10 mouse cellular contexts compared by ENCODE assay signal in genomic region chr3:107750775-107751540, GRCm38 (mm10). TPM values are rescaled to one million over a fixed set of nuclear protein-coding genes. Genes with fewer than 3 reads are reported as not detected.
DNase-seq lines count a peak whose midpoint lies in the region; ATAC-seq and TF ChIP-seq lines count a peak whose summit lies in the region.
"Had no signal": no experiment of that assay in that cellular context is flagged by ENCODE, and none has a peak within 500 bp of the region (broad histone marks: within the 10 kb centered on the region; RNA-seq: fewer than 3 reads in every experiment).

No protein-coding gene starts in this region.

- 0 out of 2 replicates have a peak, but pooled peaks have one; percentile 42 for ATAC-seq in forebrain, embryonic 13.5 days
- ATAC-seq in embryonic facial prominence, embryonic 15.5 days (ENCODE audit: insufficient number of reproducible peaks, low FRiP score, low TSS enrichment, low read depth) = no peak

- TF ChIP-seq CTCF in testis, adult 2 months (IDR thresholded peaks at IDR 0.05; ENCODE audit: control insufficient read depth, insufficient read depth, insufficient replicate concordance, low read depth, low read length) = no peak

- H3K4me3 ChIP-seq in forebrain, embryonic 13.5 days = no peak overlapping the region
- no peak overlapping the region for H3K4me3 ChIP-seq in forebrain, embryonic 10.5 days
- no peak overlapping the region for H3K4me3 ChIP-seq in testis, adult 2 months (ENCODE audit: control insufficient read depth, low read depth, low read length)
- no peak overlapping the region for H3K4me3 ChIP-seq in embryonic facial prominence, embryonic 15.5 days (replicated peaks)
- H3K4me3 ChIP-seq: heart, embryonic 15.5 days had no signal

- H3K27ac ChIP-seq in forebrain, embryonic 13.5 days = peak overlapping the region; percentile 31; the same call in 1 of the 2 replicates
- H3K27ac ChIP-seq in forebrain, embryonic 10.5 days = no peak overlapping the region
- peak overlapping the region; percentile 54 for H3K27ac ChIP-seq in testis, adult 2 months (ENCODE audit: control insufficient read depth, insufficient read depth, low read depth, low read length)
- peak overlapping the region; percentile 44; the same call in 1 of the 2 replicates for H3K27ac ChIP-seq in embryonic facial prominence, embryonic 15.5 days (replicated peaks)
- H3K27ac ChIP-seq: heart, embryonic 15.5 days; macrophage had no signal

- H3K4me1 ChIP-seq in forebrain, embryonic 13.5 days = peaks cover 16% of the 10 kb centered on the region
- H3K4me1 ChIP-seq in forebrain, embryonic 10.5 days = 0 out of 2 replicates have a peak, but pooled peaks cover 4% of the 10 kb centered on the region
- peaks cover 10% of the 10 kb centered on the region for H3K4me1 ChIP-seq in testis, adult 2 months (ENCODE audit: control insufficient read depth, insufficient read depth, low read length)
- peaks cover 9% of the 10 kb centered on the region; the same call in 1 of the 2 replicates for H3K4me1 ChIP-seq in embryonic facial prominence, embryonic 15.5 days
- H3K4me1 ChIP-seq: heart, embryonic 15.5 days had no signal

- H3K36me3 ChIP-seq in forebrain, embryonic 13.5 days (ENCODE audit: poor library complexity, severe bottlenecking) = 0 out of 2 replicates have a peak, but pooled peaks cover 15% of the 10 kb centered on the region
- H3K36me3 ChIP-seq in forebrain, embryonic 10.5 days (replicated peaks) = peaks cover 64% of the 10 kb centered on the region
- no peaks in the 10 kb centered on the region for H3K36me3 ChIP-seq in testis, adult 2 months (ENCODE audit: control insufficient read depth, insufficient read depth, low read length)
- peaks cover 83% of the 10 kb centered on the region for H3K36me3 ChIP-seq in embryonic facial prominence, embryonic 15.5 days

- no peaks in the 10 kb centered on the region for H3K9me3 ChIP-seq in forebrain, embryonic 13.5 days (replicated peaks)
- no peaks in the 10 kb centered on the region for H3K9me3 ChIP-seq in forebrain, embryonic 10.5 days
- no peaks in the 10 kb centered on the region for H3K9me3 ChIP-seq in embryonic facial prominence, embryonic 15.5 days (replicated peaks)
- H3K9me3 ChIP-seq: heart, embryonic 15.5 days had no signal

- DNase-seq in forebrain, embryonic 10.5 days (ENCODE audit: extremely low spot score, low spot score) = no peak
- DNase-seq in testis, postnatal 10 days (ENCODE audit: low spot score) = no peak
- no peak for DNase-seq in right cerebral cortex, postnatal 14 days
- DNase-seq in kidney, adult 18-20 months = no peak
- DNase-seq in thymus, postnatal 36 days = no peak

- WGBS in forebrain, embryonic 13.5 days = 75% methylated on average over 9 of the region's 9 CpGs
- WGBS in forebrain, embryonic 10.5 days = 85% methylated on average over 9 of the region's 9 CpGs
- WGBS in embryonic facial prominence, embryonic 15.5 days = 66% methylated on average over 9 of the region's 9 CpGs

- H3K9ac ChIP-seq in forebrain, embryonic 13.5 days = no peak overlapping the region
- H3K9ac ChIP-seq in embryonic facial prominence, embryonic 15.5 days = no peak overlapping the region
- H3K9ac ChIP-seq: heart, embryonic 15.5 days had no signal

- H3K27me3 ChIP-seq in forebrain, embryonic 13.5 days = no peaks in the 10 kb centered on the region
- no peaks in the 10 kb centered on the region for H3K27me3 ChIP-seq in forebrain, embryonic 10.5 days (ENCODE audit: poor library complexity, severe bottlenecking)
- H3K27me3 ChIP-seq in testis, adult 2 months (ENCODE audit: control insufficient read depth, insufficient read depth, low read length) = no peaks in the 10 kb centered on the region
- no peaks in the 10 kb centered on the region for H3K27me3 ChIP-seq in embryonic facial prominence, embryonic 15.5 days
- H3K27me3 ChIP-seq: heart, embryonic 15.5 days had no signal

- TF ChIP-seq POLR2A in testis, adult 2 months (IDR thresholded peaks at IDR 0.05; ENCODE audit: control insufficient read depth, low read depth, low read length) = no peak

- H3K4me2 ChIP-seq in forebrain, embryonic 13.5 days = no peak overlapping the region
- no peak overlapping the region for H3K4me2 ChIP-seq in embryonic facial prominence, embryonic 15.5 days (replicated peaks)
- H3K4me2 ChIP-seq: heart, embryonic 15.5 days had no signal

RNA-seq across cellular contexts. Expression of gene Csf1, which starts 9.3 kb away (rescaled TPM):
- polyA plus RNA-seq in forebrain, embryonic 13.5 days (2015; fragmentation: Nextera tagmentation; extraction: Ambion mirVana) = 4.5 and 4.9 TPM in 2 replicates
- polyA plus RNA-seq in forebrain, embryonic 10.5 days (2016; fragmentation: Nextera tagmentation; extraction: Ambion mirVana) = 4.6 and 4.8 TPM in 2 replicates
- 2.8 and 3.5 TPM in 2 replicates for polyA plus RNA-seq in testis, adult 2 months (2012; rRNA removed)
- 18.0 and 18.5 TPM in 2 replicates for polyA plus RNA-seq in embryonic facial prominence, embryonic 15.5 days (2015; fragmentation: Nextera tagmentation; extraction: Ambion mirVana)

RNA-seq across cellular contexts. Expression of gene Ahcyl1, which starts 54.6 kb away (rescaled TPM):
- 98.6 and 106 TPM in 2 replicates for polyA plus RNA-seq in forebrain, embryonic 13.5 days (2015; fragmentation: Nextera tagmentation; extraction: Ambion mirVana)
- 92.3 and 92.4 TPM in 2 replicates for polyA plus RNA-seq in forebrain, embryonic 10.5 days (2016; fragmentation: Nextera tagmentation; extraction: Ambion mirVana)
- polyA plus RNA-seq in testis, adult 2 months (2012; rRNA removed) = 35.7 and 48.2 TPM in 2 replicates
- polyA plus RNA-seq in embryonic facial prominence, embryonic 15.5 days (2015; fragmentation: Nextera tagmentation; extraction: Ambion mirVana) = 81.1 and 85.2 TPM in 2 replicates
